Mouse (Mus musculus) induced T-regulatory cell, adult 2 months (primary cell): Measurements from ENCODE around the gene Gm7030.
"Not testable (repeated sequence)": the region's sequence is repeated elsewhere in the genome, so short reads cannot be mapped to it uniquely, and the experiment has no call there.

Experiments used
- DNase-seq: peaks from one replicate; pipeline ENCODE4 v3.0.0-alpha.2; 2012; ENCODE audit warnings: low read depth

Gene Gm7030

DNA sequence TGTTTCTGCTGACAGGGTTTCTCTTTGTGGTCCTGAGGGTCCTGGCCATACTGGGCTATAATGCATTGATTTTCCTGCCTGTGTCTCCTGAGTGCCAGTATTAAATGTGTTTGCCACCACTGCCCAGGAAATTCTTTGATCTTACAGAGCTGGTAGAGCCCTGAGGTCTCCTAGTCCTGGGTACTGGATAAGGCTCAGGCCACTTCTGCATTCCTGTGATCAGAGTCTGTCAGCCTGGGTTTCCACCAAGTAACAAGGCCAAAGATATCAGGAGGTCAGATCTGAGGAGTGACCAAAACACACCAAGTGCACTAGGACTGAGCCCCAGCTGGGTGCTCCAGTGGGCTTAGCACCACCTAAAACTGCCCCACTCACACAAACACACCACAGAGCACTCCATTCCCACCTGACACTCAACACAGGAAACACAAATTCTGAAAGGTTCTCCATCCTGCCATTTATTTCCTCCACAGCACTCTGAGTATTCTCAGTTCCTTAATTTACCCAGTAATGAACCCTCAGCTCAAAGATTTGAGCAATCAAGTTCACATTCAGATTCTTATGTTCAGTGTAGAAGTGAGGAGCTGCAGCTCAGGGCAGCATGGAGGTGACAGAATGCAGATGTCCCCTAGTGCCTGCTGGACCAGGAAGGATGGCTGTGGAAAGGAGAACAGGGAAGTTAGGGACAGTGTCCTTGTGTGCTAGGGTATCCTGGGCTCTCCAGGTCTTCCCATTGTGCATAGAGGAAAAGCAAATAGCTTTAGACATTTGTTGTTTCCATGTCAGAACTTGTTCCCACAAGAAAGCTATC, 6.4 kb upstream of the Gm7030 start:
- not testable (repeated sequence) for DNase-seq

DNA sequence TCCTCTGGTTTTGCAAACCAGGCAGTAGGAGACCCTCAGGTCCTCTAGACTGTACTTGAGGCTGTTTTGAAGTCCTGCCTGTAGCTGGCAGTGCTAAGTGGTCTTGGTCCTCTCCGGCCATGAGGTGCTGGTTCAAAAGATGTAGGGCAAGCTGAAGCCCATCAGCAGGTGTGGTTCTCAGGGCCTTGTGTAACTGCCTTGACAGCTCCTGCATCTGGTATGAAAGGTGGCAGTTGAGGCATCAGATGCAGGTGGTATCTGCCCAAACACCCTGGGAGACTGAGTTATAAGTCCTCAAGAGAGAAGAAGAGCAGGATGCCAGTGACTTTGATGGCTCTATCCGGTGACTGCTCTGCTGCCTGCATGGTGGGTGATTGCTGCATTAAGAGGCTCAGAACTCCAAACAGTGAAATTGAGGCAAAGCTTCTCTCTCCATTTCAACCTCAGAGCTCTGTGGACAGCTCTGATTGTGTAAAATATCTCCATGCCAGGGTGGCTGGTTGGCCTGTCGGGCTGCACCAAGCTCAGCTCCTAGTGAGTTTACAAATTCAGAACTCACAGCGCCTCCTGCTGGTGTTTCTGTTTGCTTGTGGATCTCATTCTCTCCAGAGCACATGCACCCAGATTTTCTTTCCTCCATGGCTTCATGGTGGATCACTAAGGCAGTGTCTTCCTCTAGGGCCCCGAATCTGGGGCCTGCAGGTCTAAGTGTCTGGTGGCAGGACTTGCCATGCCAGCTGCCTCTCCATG, 2.5 kb upstream of the Gm7030 start:
- peak; percentile 61 for DNase-seq

DNA sequence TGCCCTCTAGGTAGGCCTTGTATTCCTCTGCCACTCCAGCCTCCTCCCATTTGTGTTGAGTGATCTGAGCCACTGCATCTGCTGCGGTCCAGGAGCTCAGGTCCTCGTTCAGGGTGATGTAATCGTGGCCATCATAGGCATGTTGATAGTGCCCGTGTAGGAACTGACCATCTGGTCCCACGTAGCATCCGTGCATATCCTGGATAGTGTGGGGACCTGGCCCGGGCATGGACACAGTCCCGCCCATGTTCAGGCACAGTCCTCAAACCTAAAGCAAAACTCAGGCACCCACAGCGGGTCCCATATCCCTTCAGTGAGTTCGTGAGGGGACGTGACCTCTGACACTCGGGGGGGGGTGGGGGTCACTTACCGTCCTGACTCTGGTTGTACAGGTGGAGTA, 700 bp downstream of the Gm7030 start:
- not testable (repeated sequence) for DNase-seq

DNA sequence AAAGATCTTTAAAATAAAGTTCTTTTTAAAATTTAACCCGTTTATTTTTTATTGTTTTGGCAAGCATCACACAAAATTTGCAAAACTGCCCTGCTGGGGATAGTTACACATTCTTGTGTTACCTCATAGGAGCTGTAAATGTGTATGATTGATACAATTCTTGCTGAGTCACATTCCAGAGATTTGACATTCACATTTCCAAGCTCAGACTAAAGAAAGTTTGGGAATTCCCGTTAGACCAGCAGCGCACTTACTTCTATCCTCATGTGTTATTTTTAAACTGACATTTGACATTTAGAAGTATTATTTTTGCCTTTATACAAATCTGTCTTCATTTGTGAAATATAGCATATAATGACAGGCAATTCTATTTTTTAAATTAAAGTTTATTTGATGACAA, 5.1 kb downstream of the Gm7030 start:
- not testable (repeated sequence) for DNase-seq

DNA sequence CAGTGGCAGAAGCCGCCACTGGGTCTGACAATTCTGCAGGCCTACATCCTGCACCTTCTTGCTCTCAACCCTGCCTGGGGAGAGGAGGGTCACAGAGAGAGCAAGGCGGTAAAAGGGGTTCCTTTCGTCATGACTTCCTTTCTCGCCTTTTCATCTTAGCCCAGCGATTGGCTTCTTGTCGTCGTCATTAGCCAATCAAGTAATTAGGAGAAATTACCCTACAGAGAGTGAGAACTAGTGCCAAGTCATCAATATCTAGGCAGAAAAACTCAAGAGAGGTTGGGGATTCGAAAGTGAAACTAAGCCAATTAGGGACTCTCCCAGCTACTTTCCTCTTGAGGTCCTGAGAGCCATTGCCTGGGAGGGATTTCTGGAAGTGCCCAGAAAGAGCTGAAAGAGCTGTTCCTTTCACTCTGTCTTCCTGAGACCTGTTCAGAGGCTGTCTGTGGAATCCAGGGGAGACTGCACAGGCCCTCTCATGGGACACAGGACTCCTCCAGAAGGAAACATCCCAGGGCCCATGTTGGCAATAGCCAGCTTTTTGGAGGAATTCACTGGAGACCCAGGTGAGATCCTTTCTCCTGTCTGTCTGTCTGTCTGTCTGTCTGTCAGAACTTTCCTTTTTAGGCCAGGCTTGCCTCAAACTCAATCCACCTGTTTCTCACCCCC, 7.7 kb downstream of the Gm7030 start, which contains the start of gene Gm19684:
Gene Gm19684 (plus strand): TSS at position 327 of the 669 bp plus-strand sequence.
- DNase-seq: peak; percentile 99

DNA sequence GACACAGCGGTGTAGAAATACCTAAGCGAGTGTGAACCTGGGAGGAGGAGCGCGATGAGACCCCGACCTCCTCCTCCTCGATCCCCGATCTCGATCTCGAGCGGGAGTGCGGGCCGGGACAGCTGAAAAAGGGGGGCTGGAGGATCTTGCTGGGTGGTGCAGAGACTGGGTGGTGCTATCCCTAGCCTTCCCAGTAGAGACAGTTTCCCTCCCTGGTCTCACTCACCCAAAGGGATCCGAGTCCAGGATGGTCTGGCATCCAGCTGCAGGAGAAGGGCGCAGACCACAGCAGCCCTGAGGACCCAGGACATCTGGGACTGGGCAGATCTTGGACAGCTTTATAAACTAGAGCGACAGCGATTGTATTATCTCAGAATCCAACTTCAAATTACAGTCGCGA, 8.4 kb downstream of the Gm7030 start:
- DNase-seq: not testable (repeated sequence)

DNA sequence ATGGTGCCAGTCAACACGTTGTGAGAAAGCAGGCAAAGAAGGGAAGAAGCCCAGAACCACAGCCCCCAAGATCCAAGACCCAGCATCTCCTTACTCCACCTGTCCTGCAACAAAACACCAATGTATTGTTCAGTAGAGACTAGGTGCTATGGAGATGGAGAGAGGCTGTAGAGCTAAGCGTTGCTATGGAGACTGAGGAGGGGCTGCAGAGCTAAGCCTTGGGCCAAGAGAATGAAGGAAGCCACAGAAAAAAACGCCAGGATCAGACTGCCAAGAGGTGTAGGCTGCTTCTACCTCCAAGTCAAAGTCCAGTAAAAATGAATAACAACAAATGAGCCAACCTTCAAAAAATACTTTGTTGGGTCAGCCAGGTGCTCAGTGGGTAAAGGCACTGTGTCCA, 12.7 kb downstream of the Gm7030 start:
- not testable (repeated sequence) for DNase-seq

DNA sequence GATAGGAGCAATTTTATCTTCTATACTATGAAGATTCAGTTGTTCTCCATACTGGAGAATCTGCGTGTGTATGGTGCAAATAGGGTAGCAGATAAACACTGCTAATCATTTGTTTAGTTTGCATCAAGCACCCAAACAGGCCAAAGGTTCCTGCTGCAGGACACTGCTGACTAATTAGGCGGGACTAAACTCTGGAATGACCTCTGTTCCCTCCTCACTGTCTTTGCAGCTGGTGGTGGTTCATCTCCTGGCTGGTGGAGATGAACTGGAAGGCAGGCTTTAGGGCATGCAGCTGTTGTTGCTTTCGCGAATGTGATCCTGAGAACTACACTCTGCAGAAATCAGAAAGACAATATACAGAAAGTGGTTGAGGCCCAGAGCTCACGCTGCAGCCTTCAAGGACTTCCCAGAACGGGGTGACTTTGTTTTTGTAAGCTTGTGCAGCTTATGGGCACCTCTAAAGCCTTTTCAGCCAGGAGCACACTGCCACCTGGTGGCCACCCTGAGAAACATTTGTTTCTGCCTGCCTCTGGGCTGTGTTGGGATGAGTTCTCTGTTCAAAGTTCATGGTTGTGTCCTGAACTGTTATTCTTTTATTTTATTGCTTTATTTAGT, 15.1 kb downstream of the Gm7030 start:
- peak; percentile 79 for DNase-seq

DNA sequence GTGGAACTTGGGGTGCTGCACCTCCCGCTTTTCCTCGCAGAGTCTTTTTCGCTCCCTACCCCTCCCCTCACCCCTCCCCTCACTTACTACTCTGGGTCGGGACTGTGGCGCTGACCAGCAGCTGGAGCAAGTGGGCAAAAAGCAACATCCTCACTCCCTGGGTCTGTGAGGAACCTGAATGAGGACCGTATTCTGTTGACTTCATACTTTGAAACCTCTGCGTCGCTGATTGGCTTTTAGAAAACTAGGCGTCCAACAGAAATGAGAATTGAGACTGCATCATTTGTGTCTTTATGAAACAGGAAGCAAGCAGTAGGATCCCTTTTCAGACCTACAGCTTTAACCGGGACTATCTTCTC, 17.7 kb downstream of the Gm7030 start:
- DNase-seq: peak; percentile 91

DNA sequence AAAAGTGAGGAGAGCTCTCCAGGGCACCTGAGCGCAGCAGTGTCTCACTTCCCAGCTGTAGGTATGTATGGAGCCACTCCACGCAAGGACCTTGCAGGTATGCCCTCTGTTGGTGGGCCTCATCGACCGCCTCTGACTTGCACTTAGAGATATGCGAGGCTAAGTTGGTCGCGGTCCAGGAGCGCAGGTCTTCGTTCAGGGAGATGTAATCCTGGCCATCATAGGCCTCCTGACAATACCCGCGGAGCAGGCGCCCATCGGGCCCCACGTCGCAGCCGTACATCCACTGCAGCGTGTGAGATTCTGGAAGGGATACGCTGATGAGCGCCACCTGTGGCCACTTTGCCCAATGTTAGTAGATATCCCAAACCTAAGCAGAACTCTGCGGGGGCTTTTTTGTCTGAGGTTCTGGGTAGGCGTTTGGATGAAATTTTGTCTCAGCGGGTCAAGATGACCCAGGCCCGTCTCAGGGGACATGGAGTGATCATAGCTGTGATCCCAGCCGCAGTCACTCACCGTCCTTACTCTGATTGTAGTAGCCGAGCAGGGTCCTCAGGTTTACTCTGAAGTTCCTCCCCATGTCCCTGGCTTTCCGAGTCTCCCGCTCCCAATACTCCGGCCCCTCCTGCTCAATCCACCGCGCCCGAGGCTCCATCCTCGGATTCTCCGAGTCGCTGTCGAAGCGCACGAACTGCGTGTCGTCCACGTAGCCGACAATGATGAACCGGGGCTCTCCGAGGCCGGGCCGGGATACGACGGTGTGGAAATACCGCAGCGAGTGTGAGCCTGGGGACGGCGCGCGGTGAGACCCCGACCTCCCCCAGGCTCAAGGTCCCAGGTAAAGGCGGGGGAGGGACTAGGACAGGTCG, 18.4 kb downstream of the Gm7030 start:
- peak; percentile 67 for DNase-seq

DNA sequence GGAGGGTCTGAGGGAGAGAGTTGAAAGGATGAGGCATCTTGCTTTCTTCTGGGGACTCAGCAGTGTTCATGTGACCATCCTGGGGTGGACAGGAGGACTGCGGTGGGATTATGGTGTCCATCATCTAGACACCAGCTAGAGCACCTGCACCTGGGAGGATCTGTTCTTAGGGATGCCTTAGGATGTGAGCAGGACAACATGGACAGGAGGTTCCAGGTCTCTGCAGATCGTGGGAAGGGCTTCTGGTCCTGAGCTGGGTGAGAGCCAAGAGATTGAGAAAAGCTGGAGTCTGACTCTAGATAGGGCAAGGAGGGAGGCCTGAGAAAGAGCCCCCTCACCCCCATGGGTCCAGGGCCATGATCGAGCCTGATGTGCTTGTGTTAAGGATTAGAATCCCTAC, 19.1 kb downstream of the Gm7030 start:
- not testable (repeated sequence) for DNase-seq

DNA sequence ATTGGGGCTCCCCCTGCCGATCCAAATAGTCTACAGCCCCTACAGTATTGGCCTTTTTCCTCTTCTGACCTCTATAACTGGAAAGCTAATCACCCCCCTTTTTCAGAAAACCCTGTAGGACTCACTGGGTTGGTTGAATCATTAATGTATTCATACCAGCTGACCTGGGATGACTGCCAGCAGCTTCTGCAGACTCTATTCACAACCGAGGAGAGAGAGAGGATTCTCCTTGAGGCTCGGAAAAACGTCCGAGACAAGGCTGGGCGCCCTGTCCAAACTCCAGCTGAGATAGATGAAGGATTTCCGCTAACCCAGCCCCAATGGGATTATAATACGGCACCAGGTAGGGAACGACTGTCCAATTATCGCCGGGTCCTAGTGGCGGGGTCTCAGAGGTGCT, 27.1 kb downstream of the Gm7030 start:
- DNase-seq: not testable (repeated sequence)

DNA sequence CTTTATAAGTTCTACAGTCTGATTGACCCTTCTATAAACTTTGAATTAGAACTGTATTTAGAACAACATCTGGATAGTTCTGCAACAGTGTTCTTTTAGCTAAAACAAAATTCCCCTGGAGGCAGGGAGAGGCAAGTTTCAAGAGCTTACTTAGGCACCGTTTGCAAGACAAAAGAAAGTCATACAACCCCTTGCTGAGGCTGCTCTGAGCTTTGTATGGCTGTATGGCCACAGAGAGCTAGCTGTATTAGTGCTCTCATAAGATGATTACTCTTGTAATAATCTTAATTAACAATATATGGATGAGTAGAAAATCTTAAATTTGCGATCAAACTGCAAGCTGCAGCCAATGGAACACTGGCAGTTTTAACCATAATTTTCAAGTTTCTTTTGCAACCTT, 29.6 kb downstream of the Gm7030 start:
- not testable (repeated sequence) for DNase-seq

DNA sequence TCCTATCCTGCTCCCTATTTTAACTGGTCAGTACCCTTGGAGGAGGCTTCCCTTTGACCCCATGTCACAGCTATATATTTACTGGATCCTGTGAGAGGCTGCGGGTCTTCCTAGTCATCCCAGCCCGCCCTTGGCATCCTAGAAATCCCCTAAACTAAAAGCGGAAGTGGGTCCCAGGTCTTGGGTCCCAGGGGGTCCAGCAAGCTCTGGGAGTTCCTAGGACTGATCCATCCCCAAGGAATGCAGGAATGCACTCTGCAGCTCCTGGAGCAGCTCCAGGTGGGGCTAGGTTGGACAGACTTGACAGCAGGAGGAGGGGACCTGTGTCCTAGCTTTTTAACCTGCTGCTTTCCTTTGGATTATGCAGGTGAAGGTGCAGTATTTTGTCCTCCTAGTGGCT, 35.3 kb downstream of the Gm7030 start:
- no peak for DNase-seq

DNA sequence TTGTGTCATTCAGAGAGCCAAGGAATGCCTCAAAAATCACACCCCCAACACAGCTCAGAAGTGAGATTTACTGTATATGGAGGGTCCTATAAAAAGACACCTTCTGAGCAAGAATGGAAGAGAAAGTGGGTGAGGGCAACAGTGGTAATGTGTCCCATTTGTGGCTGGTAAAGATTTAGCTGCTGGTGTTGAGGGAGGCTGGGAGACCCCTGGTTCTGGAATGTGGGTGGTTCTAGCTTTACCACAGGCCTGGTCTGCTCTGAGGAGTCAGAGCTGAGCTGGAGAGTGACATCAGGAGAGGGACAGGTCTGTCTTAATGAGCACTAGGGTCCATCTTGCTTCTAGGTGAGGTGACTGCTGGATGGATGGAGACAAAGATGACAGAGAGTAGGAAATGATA, 36.7 kb downstream of the Gm7030 start:
- DNase-seq: not testable (repeated sequence)

DNA sequence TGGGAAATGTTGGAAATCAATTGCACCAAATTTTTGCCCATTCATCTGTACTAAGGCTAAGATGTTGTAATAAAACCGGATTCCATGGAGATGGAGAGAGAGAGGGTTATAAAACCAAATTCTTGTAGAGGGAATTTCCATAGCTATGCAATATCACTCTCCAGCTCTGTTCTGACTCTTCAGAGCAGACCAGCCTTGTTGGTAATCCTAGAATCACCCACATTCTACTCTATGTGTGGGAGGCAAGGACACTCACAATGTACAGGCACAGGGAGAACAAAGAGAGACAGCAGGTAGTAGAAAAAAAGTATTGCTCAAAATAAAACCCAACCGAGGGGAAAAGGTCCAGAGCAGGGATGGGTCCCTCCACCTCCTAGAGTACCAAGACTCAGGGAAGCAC, 37.3 kb downstream of the Gm7030 start:
- DNase-seq: not testable (repeated sequence)

DNA sequence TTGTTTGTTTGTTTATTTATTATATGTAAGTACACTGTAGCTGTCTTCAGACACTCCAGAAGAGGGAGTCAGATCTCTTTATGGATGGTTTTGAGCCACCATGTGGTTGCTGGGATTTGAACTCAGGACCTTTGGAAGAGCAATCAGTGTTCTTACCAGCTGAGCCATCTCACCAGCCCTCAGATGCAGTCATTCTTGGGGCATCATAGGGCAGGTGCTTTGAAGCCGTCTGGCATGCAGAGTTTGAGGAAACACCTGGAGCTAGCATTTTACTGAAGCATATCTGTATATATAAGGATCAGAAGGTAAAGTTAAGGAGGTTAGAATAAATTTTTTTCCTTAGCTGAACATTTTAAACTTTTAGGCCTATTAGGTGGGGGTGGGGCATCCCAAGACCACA, 43.2 kb downstream of the Gm7030 start:
- DNase-seq: not testable (repeated sequence)

DNA sequence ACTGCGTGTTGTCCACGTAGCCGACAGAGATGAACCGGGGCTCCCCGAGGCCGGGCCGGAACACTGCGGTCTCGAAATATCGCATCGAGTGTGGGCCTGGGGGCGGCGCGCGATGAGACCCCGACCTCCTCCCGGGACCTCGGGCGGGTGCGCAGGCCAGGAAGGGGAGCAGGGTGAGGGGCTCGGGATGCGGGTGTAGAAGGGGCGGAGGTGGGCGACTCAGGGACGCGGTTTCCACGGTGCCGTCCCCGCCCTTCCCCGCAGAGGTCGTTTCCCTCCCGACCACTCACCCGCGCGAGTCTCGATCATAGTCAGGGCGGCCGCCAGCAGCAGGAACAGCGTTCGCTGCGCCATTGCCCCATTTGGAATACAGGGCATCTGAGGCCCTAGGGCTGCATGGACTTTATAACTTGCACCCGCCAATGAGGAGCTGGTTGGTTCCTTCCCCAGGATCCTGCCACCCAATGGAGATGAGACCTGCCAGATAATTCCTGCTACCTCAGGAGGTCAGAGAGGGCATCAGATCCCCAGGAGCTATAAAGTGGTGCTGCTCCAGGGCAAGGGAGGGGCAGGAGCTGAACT, 45.3 kb downstream of the Gm7030 start:
- DNase-seq: peak; percentile 23

DNA sequence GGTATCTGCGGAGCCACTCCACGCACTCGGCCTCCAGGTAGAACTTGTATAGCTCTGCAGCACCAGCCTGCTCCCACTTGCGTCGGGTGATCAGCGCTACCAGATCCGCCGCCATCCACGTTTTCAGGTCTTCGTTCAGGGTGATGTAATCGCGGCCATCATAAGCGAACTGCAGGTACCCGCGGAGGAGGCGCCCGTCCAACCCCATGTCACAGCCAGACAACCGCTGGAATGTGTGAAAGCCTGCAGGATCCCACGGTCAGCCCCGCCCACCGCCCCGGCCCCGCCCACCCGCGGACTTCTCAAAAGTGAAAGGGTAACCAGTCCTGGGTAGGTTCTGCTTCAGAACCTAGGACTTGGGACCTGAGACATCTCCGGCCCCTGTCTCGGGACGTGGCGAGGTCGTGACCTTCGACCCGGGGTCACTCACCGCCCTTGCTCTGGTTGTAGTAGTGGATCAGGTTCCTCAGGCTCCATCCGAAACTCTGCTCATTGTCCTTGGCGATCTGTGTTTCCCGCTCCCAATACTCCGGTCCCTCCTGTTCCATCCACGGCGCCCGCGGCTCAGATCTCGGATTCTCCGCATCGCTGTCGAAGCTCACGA, 45.9 kb downstream of the Gm7030 start:
- DNase-seq: peak; percentile 80

DNA sequence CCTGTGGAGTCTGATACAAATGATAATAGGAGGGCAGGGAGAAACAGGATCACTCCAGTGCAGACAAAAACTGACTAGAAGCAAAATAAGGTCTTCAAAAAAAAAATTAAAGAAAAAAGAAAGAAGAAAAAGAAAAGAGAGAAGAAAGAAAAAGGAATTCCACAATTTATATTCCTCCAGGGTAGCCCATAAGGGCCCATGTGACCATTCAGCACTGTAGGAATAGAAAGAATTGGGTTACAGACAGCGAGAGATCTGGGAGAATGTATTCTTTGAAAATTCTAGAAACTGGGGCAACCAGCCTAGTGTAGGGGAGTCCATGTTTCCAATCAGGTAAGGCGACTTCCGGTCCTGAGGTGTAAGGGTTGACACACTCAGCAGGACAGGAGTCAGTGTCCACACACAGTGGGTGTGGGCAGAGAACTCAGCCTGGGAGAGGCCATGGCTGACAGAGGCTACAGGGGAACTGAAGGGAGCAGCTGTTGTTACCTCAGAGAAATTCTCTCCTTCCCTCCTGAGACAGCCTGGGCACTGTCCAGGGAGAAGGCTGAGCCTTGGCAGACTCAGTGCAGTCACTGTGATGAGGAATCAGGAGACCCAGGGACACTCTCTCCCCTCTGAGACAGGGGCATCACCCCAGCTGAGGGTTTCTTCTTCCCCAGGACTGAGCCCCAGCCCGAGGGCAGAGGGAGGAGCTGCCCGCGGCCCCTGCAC, 46.5 kb downstream of the Gm7030 start:
- DNase-seq: peak; percentile 21
